Mouse (Mus musculus): ENCODE data around the gene Tmod3. TPM values are rescaled to one million over a fixed set of nuclear protein-coding genes. Genes with fewer than 3 reads are reported as not detected.

Gene Tmod3
- total RNA-seq, 2 experiments from 2014 or later = 43.1 to 54.8 TPM

Other genes starting within 250 kb of the Tmod3 start
- not detected for gene Bcl2l10, start 211.9 kb downstream of the Tmod3 start, total RNA-seq (2021)
- gene Mapk6, start 149.7 kb downstream of the Tmod3 start, total RNA-seq (2021) = 10 to 100 TPM; 58.7 to 70.7 TPM
- gene Leo1, start 118.1 kb downstream of the Tmod3 start, total RNA-seq (2021) = 10 to 100 TPM; 28.8 to 32.0 TPM
- 100 to 1,000 TPM; 333 to 352 TPM for gene Tmod2, start 51.7 kb upstream of the Tmod3 start, total RNA-seq (2021)
- 10 to 100 TPM; 67.1 to 67.7 TPM for gene Lysmd2, start 66.1 kb upstream of the Tmod3 start, total RNA-seq (2021)
- 100 to 1,000 TPM; 255 to 265 TPM for gene Scg3, start 124.4 kb upstream of the Tmod3 start, total RNA-seq (2021)
- gene Bmp5, start 215.7 kb upstream of the Tmod3 start, total RNA-seq (2021) = 1 to 10 TPM; 1.7 to 1.9 TPM